Mouse (Mus musculus) embryonic facial prominence, embryonic 14.5 days (tissue): ENCODE results near the gene Tesk2. TPM values are rescaled to one million over a fixed set of nuclear protein-coding genes. Genes with fewer than 3 reads are reported as not detected.

Source experiments
- ATAC-seq: fragments of 200-750 bp; cut with Nextera tagmentation; 2 replicates; pipeline ENCODE4 v1.8.0; 2017; ENCODE audit warnings: low read depth, moderate number of reproducible peaks, moderate TSS enrichment
- DNase-seq: peaks from one replicate; pipeline ENCODE4 v3.0.0-alpha.2; 2015; ENCODE audit warnings: low spot score
- H3K27ac ChIP-seq: fragments of 300-500 bp; sonication (generic); replicated peaks from 2 replicates; pipeline ENCODE4 v1.5.1; 2014; ENCODE audit warnings: low read depth, mild to moderate bottlenecking, low read length, moderate library complexity
- H3K27me3 ChIP-seq: fragments of 300-500 bp; sonication (generic); replicated peaks from 2 replicates; pipeline ENCODE4 v1.6.1; 2014; ENCODE audit warnings: low read length; ENCODE audit not compliant: control insufficient read depth, insufficient read depth
- H3K36me3 ChIP-seq: fragments of 300-500 bp; sonication (generic); 2 replicates; pipeline ENCODE4 v1.6.1; 2014; ENCODE audit warnings: low read length, mixed read lengths; ENCODE audit not compliant: control insufficient read depth, insufficient read depth
- H3K4me1 ChIP-seq: fragments of 300-500 bp; sonication (generic); 2 replicates; pipeline ENCODE4 v1.6.1; 2014; ENCODE audit warnings: antibody characterized with exemption, low read length; ENCODE audit not compliant: control insufficient read depth, insufficient read depth
- H3K4me2 ChIP-seq: fragments of 300-500 bp; sonication (generic); 2 replicates; pipeline ENCODE4 v1.6.1; 2014; ENCODE audit warnings: low read depth, mild to moderate bottlenecking, low read length, moderate library complexity, mixed read lengths
- H3K4me3 ChIP-seq: fragments of 300-500 bp; sonication (generic); 2 replicates; pipeline ENCODE4 v1.5.1; 2014; ENCODE audit warnings: low read depth, mild to moderate bottlenecking, low read length
- H3K9ac ChIP-seq: fragments of 300-500 bp; sonication (generic); 2 replicates; pipeline ENCODE4 v1.6.1; 2014; ENCODE audit warnings: low read depth, mild to moderate bottlenecking, low read length, moderate library complexity, mixed read lengths
- H3K9me3 ChIP-seq: fragments of 300-500 bp; sonication (generic); 2 replicates; pipeline ENCODE4 v1.6.1; 2016; ENCODE audit warnings: low read length; ENCODE audit not compliant: control insufficient read depth
- WGBS: fragments of 180-500 bp; shearing (Covaris S2); extraction: QIAGEN DNeasy Blood & Tissue Kit; methylation state at CpG from one replicate; pipeline ENCODE4 v1.1.7; 2014; 5-methylcytosine and 5-hydroxymethylcytosine counted together
- polyA plus RNA-seq: library from polyadenylated mRNA; unstranded; fragments of >200 nt; fragmentation: Nextera tagmentation; extraction: Ambion mirVana; gene quantifications from 2 replicates; pipeline ENCODE4 v1.2.1, GENCODE M21; 2014

The Tesk2 gene
- polyA plus RNA-seq, 1 experiment from 2014 or later: 6.2 TPM

DNA sequence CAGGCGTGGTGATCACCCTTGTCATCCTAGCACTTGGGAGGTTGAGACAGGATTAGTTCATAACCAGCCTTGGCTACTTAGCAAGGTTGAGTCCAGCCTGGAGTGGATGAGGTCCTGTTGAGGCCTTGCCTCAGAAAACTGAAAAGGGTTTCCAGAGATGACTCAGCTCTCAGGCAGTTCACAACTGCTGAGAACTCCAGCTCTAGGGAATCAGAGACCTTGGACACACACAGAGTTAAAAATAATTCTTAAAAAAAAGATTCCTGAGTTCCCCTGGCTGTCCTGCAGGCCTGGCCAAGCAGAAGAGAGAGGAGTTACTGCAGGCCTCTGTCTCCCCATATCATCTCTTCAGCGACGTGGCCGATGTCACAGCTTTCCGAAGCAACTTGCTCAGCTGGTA, 94.5 kb downstream of the Tesk2 start:
- WGBS: 87% methylated on average over 5 of the region's 5 CpGs
- no peak overlapping the region for H3K4me2 ChIP-seq
- DNase-seq (no peak), ATAC-seq (no peak)
- no peaks in the 10 kb centered on the region; the same call in none of the 2 replicates for H3K36me3 ChIP-seq
- no peak overlapping the region for H3K9ac ChIP-seq
- no peaks in the 10 kb centered on the region for H3K4me1 ChIP-seq
- no peaks in the 10 kb centered on the region for H3K9me3 ChIP-seq
- no peak overlapping the region for H3K27ac ChIP-seq
- peaks cover 6% of the 10 kb centered on the region for H3K27me3 ChIP-seq
- H3K4me3 ChIP-seq: no peak overlapping the region

- Histone ChIP-seq H3K36me3 (no peaks in the 10 kb centered on the region; the same call in none of the 2 replicates), H3K4me2 (no peak overlapping the region), H3K9ac (no peak overlapping the region), H3K27ac (no peak overlapping the region), H3K27me3 (peaks cover 19% of the 10 kb centered on the region), H3K9me3 (no peaks in the 10 kb centered on the region), H3K4me1 (peaks cover 7% of the 10 kb centered on the region; the same call in 1 of the 2 replicates), H3K4me3 (no peak overlapping the region)
- WGBS: 93% methylated on average over 6 of the region's 6 CpGs
- ATAC-seq (no peak), DNase-seq (no peak)
These were observed 96.7 kb downstream of the Tesk2 start for GRCm38 (mm10) chr4:116817486-116817885.

DNA sequence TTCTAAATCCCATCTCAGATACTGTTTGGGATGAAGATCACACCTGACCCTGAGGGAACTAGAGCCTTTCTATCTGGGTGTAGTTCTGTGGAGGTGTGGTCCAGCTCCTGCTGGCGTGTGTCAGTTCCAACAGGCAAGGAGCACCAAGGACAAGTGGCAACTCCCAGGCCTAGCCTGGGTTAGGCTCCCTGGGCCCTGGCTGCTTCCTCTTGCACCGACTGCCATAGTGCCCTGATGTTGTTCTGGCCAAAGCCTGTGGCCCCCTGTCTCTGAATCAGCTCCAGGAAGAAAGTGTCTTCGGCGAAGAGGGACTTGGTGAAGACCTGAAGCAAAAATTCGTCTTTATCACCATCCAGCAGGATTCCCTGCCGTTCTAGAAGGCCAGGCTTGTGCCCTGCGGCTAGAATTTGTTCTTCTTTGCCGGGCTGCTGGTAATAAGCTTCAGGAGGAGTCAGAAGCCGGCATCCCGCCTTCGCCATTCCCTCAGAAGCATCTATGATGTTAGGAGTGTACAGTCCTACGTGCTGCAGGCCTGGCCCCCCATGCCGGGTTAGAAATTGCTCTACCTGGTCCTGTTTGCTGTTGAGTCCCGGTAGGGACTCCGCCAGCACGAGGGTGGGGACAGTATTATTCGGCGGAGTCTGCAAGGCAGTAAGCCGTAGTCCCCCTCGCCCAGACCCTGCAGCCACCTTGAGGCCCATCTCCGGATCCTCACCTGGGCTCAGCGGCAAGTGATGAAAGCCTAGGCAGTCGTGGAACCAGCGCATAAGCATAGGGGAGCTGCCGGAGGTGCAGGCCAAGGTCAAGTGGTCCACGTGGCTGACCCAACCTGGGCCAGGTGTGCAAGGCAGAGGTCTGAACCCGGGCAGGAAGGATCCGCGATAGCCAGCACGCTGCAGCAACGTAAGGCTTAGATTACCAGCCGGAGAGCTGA, 99.5 kb downstream of the Tesk2 start:
- H3K27me3 ChIP-seq: peaks cover 19% of the 10 kb centered on the region
- WGBS: 21% methylated on average over 27 of the region's 32 CpGs
- H3K4me3 ChIP-seq: peak overlapping the region; percentile 53
- DNase-seq (no peak), ATAC-seq (no peak)
- H3K27ac ChIP-seq: no peak overlapping the region
- H3K36me3 ChIP-seq: no peaks in the 10 kb centered on the region; the same call in none of the 2 replicates
- peak overlapping the region; percentile 98 for H3K4me2 ChIP-seq
- no peaks in the 10 kb centered on the region for H3K9me3 ChIP-seq
- H3K4me1 ChIP-seq: peaks cover 8% of the 10 kb centered on the region
- peak overlapping the region; percentile 58 for H3K9ac ChIP-seq

DNA sequence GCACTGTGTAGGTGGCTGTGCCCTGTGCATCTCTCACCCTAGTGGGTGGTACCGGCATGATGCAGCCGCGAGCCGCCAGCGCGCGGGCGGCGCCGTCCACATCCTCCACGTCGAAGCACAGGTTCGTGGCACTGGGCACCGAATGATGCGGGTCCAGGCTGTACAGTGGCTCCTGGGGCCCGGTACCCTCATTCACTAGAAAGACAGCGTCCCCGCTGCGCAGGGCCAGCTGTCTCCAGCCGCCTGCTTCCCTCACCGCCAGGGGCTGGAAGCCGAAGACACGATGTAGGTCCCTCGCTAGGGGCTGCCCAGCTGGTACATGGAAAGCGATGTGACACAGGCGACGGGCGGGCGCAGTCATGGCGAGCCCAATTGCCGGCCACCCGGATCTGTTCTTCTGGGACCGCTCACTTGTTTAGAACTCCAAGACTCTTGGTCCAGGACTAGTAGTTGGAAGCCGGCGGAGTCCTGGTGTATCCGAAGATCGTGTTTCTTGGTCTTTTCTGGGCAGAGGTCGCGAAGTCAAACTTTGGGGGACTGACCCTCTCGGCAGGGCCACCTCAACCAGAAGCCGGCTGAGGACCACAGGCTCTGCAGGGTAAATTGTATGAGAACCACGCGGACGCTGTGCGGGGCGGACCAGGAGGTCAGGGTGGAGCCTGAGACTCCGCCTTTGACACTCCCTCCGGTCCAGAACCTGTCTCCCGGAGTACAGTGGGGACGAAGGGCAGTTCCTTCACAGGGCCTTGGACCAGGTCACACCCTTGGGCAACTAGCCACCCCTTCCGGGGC, 100.3 kb downstream of the Tesk2 start:
- peak; percentile 78 for ATAC-seq
- WGBS: under 1% methylated on average over 44 of the region's 51 CpGs

GRCm38 (mm10) chr4:116821694-116822016, 100.9 kb downstream of the Tesk2 start, which contains the start of gene Hpdl:
TSS of gene Hpdl (minus strand) at chr4:116821707.
- Histone ChIP-seq H3K27ac (no peak within 1 kb of the TSS), H3K4me1 (peaks cover 9% of the 10 kb centered on the region), H3K9ac (peak within 1 kb of the TSS; percentile 58), H3K36me3 (no peaks in the 10 kb centered on the region; the same call in none of the 2 replicates), H3K4me3 (peak within 1 kb of the TSS; percentile 53), H3K4me2 (peak within 1 kb of the TSS; percentile 98), H3K27me3 (peaks cover 19% of the 10 kb centered on the region), H3K9me3 (no peaks in the 10 kb centered on the region)
- WGBS: 12% methylated on average over 9 of the region's 9 CpGs
- DNase-seq (no peak), ATAC-seq (peak; percentile 24; the same call in 1 of the 2 replicates)

More for the DNA sequence above, 100.3 kb downstream of the Tesk2 start:
- Histone ChIP-seq H3K27ac (no peak overlapping the region), H3K27me3 (peaks cover 19% of the 10 kb centered on the region), H3K4me1 (peaks cover 9% of the 10 kb centered on the region), H3K4me2 (peak overlapping the region; percentile 98), H3K36me3 (no peaks in the 10 kb centered on the region; the same call in none of the 2 replicates), H3K9ac (peak overlapping the region; percentile 58), H3K4me3 (peak overlapping the region; percentile 53), H3K9me3 (no peaks in the 10 kb centered on the region)
- peak; percentile 65 for DNase-seq

GRCm38 (mm10) chr4:116824541-116825004, 103.8 kb downstream of the Tesk2 start:
- Histone ChIP-seq H3K27me3 (peaks cover 19% of the 10 kb centered on the region), H3K4me1 (peaks cover 9% of the 10 kb centered on the region), H3K36me3 (no peaks in the 10 kb centered on the region), H3K27ac (peak overlapping the region; percentile 83), H3K4me3 (peak overlapping the region; percentile 55), H3K9ac (peak overlapping the region; percentile 72), H3K4me2 (peak overlapping the region; percentile 80), H3K9me3 (no peaks in the 10 kb centered on the region)
- peak; percentile 81 for DNase-seq
- WGBS: under 1% methylated on average over 15 of the region's 29 CpGs
- ATAC-seq: peak; percentile 51

DNA sequence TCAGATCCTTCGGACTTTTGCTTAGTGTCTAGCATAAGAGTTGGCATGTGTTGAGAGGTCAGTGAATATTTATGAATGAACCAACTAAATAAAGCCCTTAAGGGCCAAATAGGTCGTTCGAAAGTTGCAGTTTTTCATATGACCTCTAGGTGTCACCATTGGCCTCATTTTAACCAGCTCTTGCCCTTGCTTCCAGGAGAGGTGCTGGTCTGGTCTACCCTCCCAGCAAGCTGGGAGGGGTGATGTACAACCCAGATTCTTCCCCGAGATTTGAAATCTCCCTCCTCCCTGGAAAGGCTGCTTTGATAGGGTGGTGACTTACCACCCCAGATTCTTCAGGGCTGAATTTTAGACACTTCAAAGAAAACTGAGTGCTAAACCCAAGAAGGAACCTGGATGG, 107.1 kb downstream of the Tesk2 start:
- DNase-seq (peak; percentile 78), ATAC-seq (peak; percentile 51; the same call in 1 of the 2 replicates)
- Histone ChIP-seq H3K36me3 (no peaks in the 10 kb centered on the region), H3K27ac (no peak overlapping the region), H3K4me2 (no peak overlapping the region), H3K4me3 (no peak overlapping the region), H3K9ac (no peak overlapping the region), H3K4me1 (peaks cover 3% of the 10 kb centered on the region; the same call in 1 of the 2 replicates), H3K9me3 (no peaks in the 10 kb centered on the region), H3K27me3 (no peaks in the 10 kb centered on the region)
- WGBS: 2% methylated on average over 4 of the region's 4 CpGs

GRCm38 (mm10) chr4:116829364-116830069, 108.8 kb downstream of the Tesk2 start:
- H3K4me3 ChIP-seq: no peak overlapping the region
- no peak overlapping the region for H3K27ac ChIP-seq
- no peaks in the 10 kb centered on the region for H3K36me3 ChIP-seq
- H3K9ac ChIP-seq: no peak overlapping the region
- no peak for DNase-seq
- H3K4me2 ChIP-seq: no peak overlapping the region
- no peak for ATAC-seq
- WGBS: 65% methylated on average over 6 of the region's 6 CpGs
- H3K9me3 ChIP-seq: no peaks in the 10 kb centered on the region
- H3K27me3 ChIP-seq: no peaks in the 10 kb centered on the region
- H3K4me1 ChIP-seq: peaks cover 3% of the 10 kb centered on the region; the same call in 1 of the 2 replicates
